19 mouse cellular contexts compared by ENCODE assay signal in the genomic region with DNA sequence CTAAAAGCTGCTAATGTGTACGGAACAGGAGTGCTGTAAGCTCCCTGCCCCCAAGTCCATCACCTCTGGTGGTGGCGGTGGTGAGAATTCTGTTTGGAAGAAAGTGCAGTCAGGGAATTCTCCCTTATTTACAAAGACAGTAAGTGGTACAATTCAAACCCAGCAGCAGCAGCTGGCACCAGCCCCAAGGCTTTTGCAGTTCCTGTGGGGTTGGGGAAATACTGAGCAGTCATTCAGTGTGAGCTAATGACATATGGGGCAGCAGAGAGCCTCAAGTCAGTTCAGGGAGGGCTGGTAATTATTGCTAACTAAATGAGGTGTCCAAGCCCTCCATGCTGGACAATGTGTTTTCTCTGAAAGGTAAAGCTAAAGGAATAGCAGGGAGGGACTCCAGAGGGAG.
DNase-seq lines count a peak whose midpoint lies in the region; ATAC-seq lines count a peak whose summit lies in the region.
"Had no signal": no experiment of that assay in that cellular context is flagged by ENCODE, and none has a peak within 500 bp of the region (broad histone marks: within the 10 kb centered on the region; RNA-seq: fewer than 3 reads in every experiment).

No protein-coding gene starts in this region.

- H3K27me3 ChIP-seq in hindbrain, embryonic 13.5 days: no peaks in the 10 kb centered on the region
- peaks cover 11% of the 10 kb centered on the region; the same call in 1 of the 2 replicates for H3K27me3 ChIP-seq in hindbrain, embryonic 10.5 days (ENCODE audit: insufficient read depth, poor library complexity, severe bottlenecking)
- no peaks in the 10 kb centered on the region for H3K27me3 ChIP-seq in hindbrain, embryonic 16.5 days (replicated peaks; ENCODE audit: control insufficient read depth, insufficient read depth, low read length)
- H3K27me3 ChIP-seq: heart, embryonic 12.5 days; intestine, embryonic 15.5 days; kidney, embryonic 15.5 days; liver, embryonic 12.5 days; stomach, embryonic 15.5 days had no signal

- no peak overlapping the region for H3K9ac ChIP-seq in hindbrain, embryonic 13.5 days
- H3K9ac ChIP-seq in hindbrain, embryonic 16.5 days (ENCODE audit: low read depth, low read length): no peak overlapping the region
- H3K9ac ChIP-seq: forebrain, embryonic 12.5 days; heart, embryonic 12.5 days; intestine, embryonic 15.5 days; kidney, embryonic 15.5 days; liver, embryonic 12.5 days; lung, embryonic 14.5 days; midbrain, embryonic 12.5 days; stomach, embryonic 15.5 days had no signal

- peaks cover 24% of the 10 kb centered on the region for H3K4me1 ChIP-seq in hindbrain, embryonic 13.5 days (replicated peaks)
- peaks cover 17% of the 10 kb centered on the region for H3K4me1 ChIP-seq in hindbrain, embryonic 10.5 days (replicated peaks)
- H3K4me1 ChIP-seq in hindbrain, embryonic 16.5 days (ENCODE audit: control insufficient read depth, insufficient read depth, low read depth, low read length): peaks cover 7% of the 10 kb centered on the region
- H3K4me1 ChIP-seq: heart, embryonic 12.5 days; intestine, embryonic 15.5 days; kidney, embryonic 15.5 days; liver, embryonic 12.5 days; stomach, embryonic 15.5 days had no signal

- H3K9me3 ChIP-seq in hindbrain, embryonic 13.5 days: no peaks in the 10 kb centered on the region
- H3K9me3 ChIP-seq in hindbrain, embryonic 10.5 days: no peaks in the 10 kb centered on the region
- H3K9me3 ChIP-seq in hindbrain, embryonic 16.5 days (ENCODE audit: control insufficient read depth, low read length): no peaks in the 10 kb centered on the region
- H3K9me3 ChIP-seq: forebrain, embryonic 12.5 days; heart, embryonic 12.5 days; intestine, embryonic 15.5 days; kidney, embryonic 15.5 days; limb, embryonic 10.5 days; liver, embryonic 12.5 days; midbrain, embryonic 12.5 days; stomach, embryonic 15.5 days had no signal

- H3K4me3 ChIP-seq in hindbrain, embryonic 13.5 days: no peak overlapping the region
- no peak overlapping the region for H3K4me3 ChIP-seq in hindbrain, embryonic 10.5 days
- no peak overlapping the region for H3K4me3 ChIP-seq in hindbrain, embryonic 16.5 days (ENCODE audit: low read length)
- H3K4me3 ChIP-seq: forebrain, embryonic 12.5 days; heart, embryonic 12.5 days; intestine, embryonic 15.5 days; kidney, embryonic 15.5 days; limb, embryonic 10.5 days; liver, embryonic 12.5 days; midbrain, embryonic 12.5 days; stomach, embryonic 15.5 days had no signal

- H3K36me3 ChIP-seq in hindbrain, embryonic 13.5 days: no peaks in the 10 kb centered on the region
- H3K36me3 ChIP-seq in hindbrain, embryonic 10.5 days: no peaks in the 10 kb centered on the region
- no peaks in the 10 kb centered on the region for H3K36me3 ChIP-seq in hindbrain, embryonic 16.5 days (ENCODE audit: control insufficient read depth, insufficient read depth, low read length)
- H3K36me3 ChIP-seq: forebrain, embryonic 12.5 days; heart, embryonic 12.5 days; intestine, embryonic 15.5 days; kidney, embryonic 15.5 days; limb, embryonic 10.5 days; liver, embryonic 12.5 days; midbrain, embryonic 12.5 days; stomach, embryonic 15.5 days had no signal

- H3K27ac ChIP-seq in hindbrain, embryonic 13.5 days: peak overlapping the region; percentile 20; the same call in 1 of the 2 replicates
- no peak overlapping the region for H3K27ac ChIP-seq in hindbrain, embryonic 10.5 days
- H3K27ac ChIP-seq in hindbrain, embryonic 16.5 days (ENCODE audit: low read depth, low read length): no peak overlapping the region
- H3K27ac ChIP-seq: forebrain, embryonic 12.5 days; intestine, embryonic 15.5 days; kidney, embryonic 15.5 days; limb, embryonic 10.5 days; liver, embryonic 12.5 days; macrophage; midbrain, embryonic 12.5 days; stomach, embryonic 15.5 days had no signal

- no peak for DNase-seq in hindbrain, embryonic 10.5 days (ENCODE audit: low spot score)
- DNase-seq in adrenal gland, postnatal 36 days: peak; percentile 25 to 44
- peak; percentile 42 for DNase-seq in cerebellum, adult 8-10 months
- no peak for DNase-seq in lung, postnatal 25 days (ENCODE audit: low spot score)
- DNase-seq in heart, adult 9 months (ENCODE audit: low spot score in 2 of 2): no peak
- DNase-seq: gastrocnemius, postnatal 36 days; lung, embryonic 14.5 days; thymus, adult 2 months had no signal

- ATAC-seq in hindbrain, embryonic 13.5 days (ENCODE audit: low FRiP score): no peak
- peak; percentile 51; the same call in 1 of the 2 replicates for ATAC-seq in hindbrain, embryonic 16.5 days
- ATAC-seq: intestine, embryonic 15.5 days; liver, embryonic 12.5 days had no signal

- no peak overlapping the region for H3K4me2 ChIP-seq in hindbrain, embryonic 13.5 days
- no peak overlapping the region for H3K4me2 ChIP-seq in hindbrain, embryonic 16.5 days (ENCODE audit: low read length)
- H3K4me2 ChIP-seq: forebrain, embryonic 12.5 days; heart, embryonic 12.5 days; intestine, embryonic 15.5 days; kidney, embryonic 15.5 days; liver, embryonic 12.5 days; lung, embryonic 14.5 days; midbrain, embryonic 12.5 days; stomach, embryonic 15.5 days had no signal

- 49% methylated on average over 2 of the region's 2 CpGs for WGBS in hindbrain, embryonic 13.5 days
- 78% methylated on average over 2 of the region's 2 CpGs for WGBS in hindbrain, embryonic 10.5 days
- 43% methylated on average over 2 of the region's 2 CpGs for WGBS in hindbrain, embryonic 16.5 days

Comparison
In these comparisons a context has a peak if more than half of its experiments do, and no peak if none do; other contexts are left out.
1. DNase-seq: peak in adrenal gland, postnatal 36 days (2 of 2) and cerebellum, adult 8-10 months (single experiment); none in hindbrain, embryonic 10.5 days (single experiment), lung, postnatal 25 days (single experiment) and heart, adult 9 months (0 of 2).